Mouse (Mus musculus) hindbrain, embryonic 12.5 days (tissue): ENCODE measurements at regions not wholly inside any gene's neighbourhood (a gene's known extent, or its start where the extent isn't known, plus 50 kb on each side); places are given as distances from the start of the nearest gene placed in this dataset.

Source experiments
- ATAC-seq: fragments of 200-750 bp; cut with Nextera tagmentation; 2 replicates; pipeline ENCODE4 v1.8.0; 2017; ENCODE audit warnings: moderate TSS enrichment; ENCODE audit not compliant: low FRiP score
- H3K27ac ChIP-seq: fragments of 300-500 bp; sonication (generic); 2 replicates; pipeline ENCODE4 v1.5.1; 2016; ENCODE audit warnings: mild to moderate bottlenecking
- H3K27me3 ChIP-seq: fragments of 300-500 bp; sonication (generic); 2 replicates; pipeline ENCODE4 v1.6.1; 2016; ENCODE audit warnings: mild to moderate bottlenecking
- H3K36me3 ChIP-seq: fragments of 300-500 bp; sonication (generic); 2 replicates; pipeline ENCODE4 v1.6.1; 2016; ENCODE audit warnings: mild to moderate bottlenecking
- H3K4me1 ChIP-seq: fragments of 300-500 bp; sonication (generic); 2 replicates; pipeline ENCODE4 v1.6.1; 2016
- H3K4me2 ChIP-seq: fragments of 300-500 bp; sonication (generic); replicated peaks from 2 replicates; pipeline ENCODE4 v1.6.1; 2016; ENCODE audit warnings: mild to moderate bottlenecking
- H3K4me3 ChIP-seq: fragments of 300-500 bp; sonication (generic); 2 replicates; pipeline ENCODE4 v1.5.1; 2016; ENCODE audit warnings: mild to moderate bottlenecking
- H3K9ac ChIP-seq: fragments of 300-500 bp; sonication (generic); 2 replicates; pipeline ENCODE4 v1.6.1; 2016; ENCODE audit warnings: mild to moderate bottlenecking, moderate library complexity
- H3K9me3 ChIP-seq: fragments of 300-500 bp; sonication (generic); replicated peaks from 2 replicates; pipeline ENCODE4 v1.6.1; 2016; ENCODE audit warnings: mild to moderate bottlenecking
- WGBS: fragments of 180-500 bp; shearing (Covaris S2); methylation state at CpG from one replicate; pipeline ENCODE4 v1.1.7; 2016; 5-methylcytosine and 5-hydroxymethylcytosine counted together

DNA sequence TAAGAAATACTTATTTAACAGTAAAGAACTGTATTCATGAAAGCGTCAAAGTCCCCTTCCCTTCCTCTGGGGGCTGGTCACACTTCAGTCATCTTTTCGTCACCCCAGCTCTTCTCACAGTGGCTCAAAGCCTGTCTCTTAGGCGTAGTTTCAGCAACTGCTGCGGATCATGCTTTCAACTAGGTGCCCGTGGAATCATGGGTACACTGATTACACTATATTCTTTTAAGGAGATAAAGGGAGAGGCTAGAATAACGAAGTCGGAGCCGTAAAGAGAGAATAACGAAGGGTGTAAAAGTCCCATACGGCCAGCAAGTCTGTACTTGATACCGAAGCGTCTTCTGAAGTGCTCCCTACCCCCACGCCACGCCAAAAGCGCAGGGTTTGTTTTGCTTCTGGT, 368.7 kb downstream of the Etnk1 start:
- ATAC-seq = no peak
- Histone ChIP-seq H3K9ac (no peak overlapping the region), H3K4me1 (peaks cover 7% of the 10 kb centered on the region; the same call in 1 of the 2 replicates), H3K4me2 (no peak overlapping the region), H3K4me3 (no peak overlapping the region), H3K36me3 (no peaks in the 10 kb centered on the region), H3K27me3 (no peaks in the 10 kb centered on the region), H3K9me3 (no peaks in the 10 kb centered on the region), H3K27ac (no peak overlapping the region)
- WGBS = 92% methylated on average over 15 of the region's 15 CpGs

GRCm38 (mm10) chr6:143536525-143537293, 369.7 kb downstream of the Etnk1 start:
- no peak for ATAC-seq
- WGBS = 89% methylated on average over 11 of the region's 11 CpGs
- Histone ChIP-seq H3K4me3 (no peak overlapping the region), H3K4me2 (no peak overlapping the region), H3K9me3 (no peaks in the 10 kb centered on the region), H3K9ac (no peak overlapping the region), H3K27ac (no peak overlapping the region), H3K36me3 (no peaks in the 10 kb centered on the region), H3K4me1 (no peaks in the 10 kb centered on the region), H3K27me3 (no peaks in the 10 kb centered on the region)

DNA sequence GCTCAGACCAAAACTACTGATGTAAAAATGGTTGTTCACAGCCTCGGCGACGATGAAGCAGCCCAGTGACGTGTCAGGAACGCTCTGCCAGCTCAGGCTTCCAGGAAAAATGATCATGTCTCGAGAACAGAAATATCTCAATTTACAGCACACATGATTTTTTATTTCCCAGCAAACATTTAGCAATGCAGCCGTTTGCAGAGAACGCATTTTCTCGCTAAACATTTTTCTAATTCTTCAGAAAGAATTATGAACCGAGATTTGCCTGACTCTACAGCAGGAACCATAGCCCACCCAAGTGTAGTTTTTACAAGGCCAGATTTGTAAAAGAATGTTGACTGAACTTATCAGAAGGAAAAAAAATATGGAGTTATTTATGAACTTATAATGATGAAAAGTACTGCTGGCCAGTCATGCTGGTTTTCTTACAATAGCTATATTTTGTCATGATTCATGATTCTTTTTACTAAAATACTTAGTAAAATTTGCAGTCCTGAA, 380.4 kb downstream of the Etnk1 start:
- no peak overlapping the region for H3K4me2 ChIP-seq
- H3K36me3 ChIP-seq = no peaks in the 10 kb centered on the region
- H3K27me3 ChIP-seq = no peaks in the 10 kb centered on the region
- H3K9ac ChIP-seq = no peak overlapping the region
- ATAC-seq = no peak
- WGBS = 91% methylated on average over 10 of the region's 10 CpGs
- H3K4me3 ChIP-seq = no peak overlapping the region
- H3K27ac ChIP-seq = no peak overlapping the region
- H3K4me1 ChIP-seq = no peaks in the 10 kb centered on the region
- H3K9me3 ChIP-seq = no peaks in the 10 kb centered on the region

GRCm38 (mm10) chr6:143554946-143555345, 387.9 kb downstream of the Etnk1 start:
- Histone ChIP-seq H3K4me2 (no peak overlapping the region), H3K36me3 (no peaks in the 10 kb centered on the region), H3K27ac (no peak overlapping the region), H3K9ac (no peak overlapping the region), H3K9me3 (no peaks in the 10 kb centered on the region), H3K4me3 (no peak overlapping the region), H3K4me1 (no peaks in the 10 kb centered on the region), H3K27me3 (no peaks in the 10 kb centered on the region)
- no peak for ATAC-seq
- 86% methylated on average over 3 of the region's 3 CpGs for WGBS

DNA sequence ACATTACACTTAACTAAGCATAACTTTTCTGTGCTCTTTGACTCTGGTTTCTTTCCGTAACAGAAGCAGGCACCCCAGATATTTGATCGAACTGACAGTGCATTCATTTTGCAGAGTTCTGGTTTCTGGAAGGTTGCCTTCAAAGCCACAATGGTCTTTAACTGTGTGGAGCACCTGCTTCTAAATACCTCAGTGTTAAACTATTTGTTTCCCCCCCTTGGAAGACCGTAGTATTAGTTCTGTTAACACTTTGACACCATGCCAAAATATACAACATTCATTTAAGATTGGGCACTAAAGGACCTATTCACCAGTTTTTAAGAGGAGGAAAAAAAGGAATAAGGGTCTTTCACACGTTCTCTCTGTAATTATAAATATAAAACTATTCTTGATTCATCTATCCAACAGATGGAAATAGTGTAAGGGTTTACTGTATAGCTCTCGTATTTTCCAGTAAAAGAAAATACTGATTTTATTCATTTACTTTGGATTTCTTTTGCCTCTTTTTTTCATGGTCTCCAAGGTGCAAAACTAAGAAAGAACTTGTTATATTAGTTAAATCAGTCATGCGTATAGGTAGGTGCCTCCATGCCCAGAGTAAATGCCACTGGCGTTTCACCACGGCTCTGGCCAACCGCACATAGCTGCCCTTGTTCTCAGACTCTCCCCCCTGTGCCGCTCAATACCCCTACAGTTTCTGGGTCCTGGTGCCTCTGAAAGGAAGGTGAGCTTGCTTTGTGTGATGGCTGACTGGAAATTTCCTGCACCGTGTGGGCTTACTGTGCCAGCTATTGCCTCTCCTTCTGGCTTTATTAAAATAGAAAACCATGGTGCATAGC, 391.2 kb downstream of the Etnk1 start:
- Histone ChIP-seq H3K9ac (no peak overlapping the region), H3K36me3 (no peaks in the 10 kb centered on the region), H3K4me1 (no peaks in the 10 kb centered on the region), H3K27me3 (no peaks in the 10 kb centered on the region), H3K4me2 (no peak overlapping the region), H3K4me3 (no peak overlapping the region), H3K27ac (no peak overlapping the region), H3K9me3 (no peaks in the 10 kb centered on the region)
- WGBS = 81% methylated on average over 11 of the region's 11 CpGs
- no peak for ATAC-seq

DNA sequence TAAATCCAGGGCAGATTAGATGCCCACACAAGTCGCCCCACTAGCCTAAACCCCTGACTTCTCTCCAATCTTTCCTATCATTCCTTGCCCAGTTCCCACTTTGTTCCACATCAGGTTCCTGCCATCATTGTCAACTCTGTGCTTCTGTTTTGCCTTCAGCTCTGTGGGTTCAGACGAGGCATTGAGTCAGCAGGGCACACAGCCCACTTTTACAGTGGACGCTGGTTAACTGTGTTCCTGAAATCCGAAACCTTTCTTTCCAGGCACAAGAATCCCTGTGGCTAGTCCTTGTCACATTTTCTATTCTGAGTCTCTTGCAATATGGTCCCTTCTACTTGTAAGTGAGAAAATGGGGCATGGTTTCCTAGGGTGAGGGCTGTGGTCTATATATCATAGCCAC, 392.3 kb downstream of the Etnk1 start:
- Histone ChIP-seq H3K4me1 (no peaks in the 10 kb centered on the region), H3K36me3 (no peaks in the 10 kb centered on the region), H3K27ac (no peak overlapping the region), H3K27me3 (no peaks in the 10 kb centered on the region), H3K4me2 (no peak overlapping the region), H3K4me3 (no peak overlapping the region), H3K9me3 (no peaks in the 10 kb centered on the region), H3K9ac (no peak overlapping the region)
- no peak for ATAC-seq
- 70% methylated on average over 4 of the region's 4 CpGs for WGBS

DNA sequence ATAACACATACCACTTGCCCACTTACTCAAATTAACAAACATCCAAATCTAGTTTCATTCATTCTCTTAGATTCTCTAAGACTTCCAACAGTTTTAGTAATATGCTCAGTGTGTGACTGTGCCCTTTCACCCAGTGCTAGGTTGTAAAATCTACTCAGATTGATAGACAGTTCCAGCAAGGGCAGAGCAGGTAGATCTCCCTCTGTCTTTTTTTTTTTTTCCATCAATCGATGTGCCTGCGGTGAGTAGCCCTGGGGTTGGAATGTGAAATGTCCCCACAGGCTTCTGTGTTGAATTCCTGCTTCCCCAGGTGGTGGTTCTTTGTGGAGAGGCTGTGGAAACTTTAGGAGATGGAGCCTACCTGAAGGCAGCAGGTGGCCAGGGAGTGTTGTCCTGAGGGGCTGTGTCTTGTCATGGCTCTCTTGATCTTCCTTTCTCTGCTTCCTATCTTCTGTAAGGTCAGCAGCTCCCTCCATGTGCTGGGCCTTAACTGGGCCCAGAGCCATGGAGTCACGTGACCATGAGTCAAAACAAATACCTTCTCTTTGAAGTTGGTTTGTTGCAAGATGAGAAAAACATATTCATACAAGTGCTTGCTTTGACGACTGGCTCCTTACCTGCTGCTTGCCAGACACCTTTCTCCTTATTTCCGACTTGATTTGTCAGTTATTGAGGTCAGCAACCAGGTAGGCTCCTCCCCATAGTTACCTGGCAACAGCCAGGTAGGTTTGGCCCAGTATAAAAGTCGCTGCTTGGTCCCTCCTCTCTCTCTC, 394.5 kb downstream of the Etnk1 start:
- no peak overlapping the region for H3K4me2 ChIP-seq
- no peak overlapping the region for H3K4me3 ChIP-seq
- no peaks in the 10 kb centered on the region for H3K9me3 ChIP-seq
- no peak overlapping the region for H3K27ac ChIP-seq
- H3K9ac ChIP-seq = no peak overlapping the region
- no peaks in the 10 kb centered on the region for H3K4me1 ChIP-seq
- no peaks in the 10 kb centered on the region for H3K36me3 ChIP-seq
- 67% methylated on average over 6 of the region's 6 CpGs for WGBS
- ATAC-seq = no peak
- H3K27me3 ChIP-seq = no peaks in the 10 kb centered on the region

GRCm38 (mm10) chr6:143571356-143572115, 404.5 kb downstream of the Etnk1 start:
- H3K4me2 ChIP-seq = no peak overlapping the region
- H3K9ac ChIP-seq = no peak overlapping the region
- no peak for ATAC-seq
- H3K27ac ChIP-seq = no peak overlapping the region
- no peaks in the 10 kb centered on the region for H3K36me3 ChIP-seq
- 69% methylated on average over 24 of the region's 24 CpGs for WGBS
- H3K4me3 ChIP-seq = no peak overlapping the region
- 0 out of 2 replicates have a peak, but pooled peaks cover 3% of the 10 kb centered on the region for H3K27me3 ChIP-seq
- no peaks in the 10 kb centered on the region for H3K4me1 ChIP-seq
- 0 out of 2 replicates have a peak, but pooled peaks cover 3% of the 10 kb centered on the region for H3K9me3 ChIP-seq

GRCm38 (mm10) chr6:143579223-143579622, 412.2 kb downstream of the Etnk1 start:
- Histone ChIP-seq H3K36me3 (no peaks in the 10 kb centered on the region), H3K27ac (no peak overlapping the region), H3K4me2 (no peak overlapping the region), H3K9ac (no peak overlapping the region), H3K4me3 (no peak overlapping the region), H3K4me1 (no peaks in the 10 kb centered on the region), H3K9me3 (no peaks in the 10 kb centered on the region), H3K27me3 (no peaks in the 10 kb centered on the region)
- WGBS = 97% methylated on average over 1 of the region's 1 CpGs
- no peak for ATAC-seq

DNA sequence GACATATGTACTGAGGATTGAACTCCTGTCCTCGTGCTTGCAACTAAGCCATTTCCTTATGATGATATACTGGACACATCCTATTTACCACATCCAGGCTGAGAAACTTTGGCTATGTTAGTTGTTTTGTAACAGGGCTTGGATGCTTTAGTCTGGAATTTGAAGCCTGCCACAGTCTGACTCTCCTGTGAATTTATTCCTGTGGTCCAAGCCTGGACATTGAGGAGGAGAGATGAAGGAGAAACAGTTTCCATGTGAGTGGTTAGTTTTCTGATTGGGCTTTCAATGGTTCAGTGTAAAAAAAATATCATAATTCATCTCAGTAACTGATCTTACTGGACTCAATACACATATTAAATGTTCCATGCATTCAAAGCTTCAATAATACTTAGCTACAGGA, 422.6 kb downstream of the Etnk1 start:
- Histone ChIP-seq H3K4me2 (no peak overlapping the region), H3K36me3 (no peaks in the 10 kb centered on the region), H3K9me3 (no peaks in the 10 kb centered on the region), H3K4me1 (no peaks in the 10 kb centered on the region), H3K9ac (no peak overlapping the region), H3K4me3 (no peak overlapping the region), H3K27ac (no peak overlapping the region), H3K27me3 (no peaks in the 10 kb centered on the region)
- WGBS = 85% methylated on average over 1 of the region's 1 CpGs
- no peak for ATAC-seq

- Histone ChIP-seq H3K27ac (no peak overlapping the region), H3K9me3 (no peaks in the 10 kb centered on the region)
Measured at GRCm38 (mm10) chr6:143590231-143590630, 423.2 kb downstream of the Etnk1 start.

More at GRCm38 (mm10) chr6:143590231-143590630, 423.2 kb downstream of the Etnk1 start:
- no peak overlapping the region for H3K4me2 ChIP-seq
- no peak overlapping the region for H3K9ac ChIP-seq
- ATAC-seq = no peak
- no peaks in the 10 kb centered on the region for H3K27me3 ChIP-seq
- no peak overlapping the region for H3K4me3 ChIP-seq
- H3K4me1 ChIP-seq = no peaks in the 10 kb centered on the region
- 83% methylated on average over 4 of the region's 4 CpGs for WGBS
- H3K36me3 ChIP-seq = no peaks in the 10 kb centered on the region
